Mouse (Mus musculus): ENCODE measurements around the gene Zfp866.

The Zfp866 gene

DNA sequence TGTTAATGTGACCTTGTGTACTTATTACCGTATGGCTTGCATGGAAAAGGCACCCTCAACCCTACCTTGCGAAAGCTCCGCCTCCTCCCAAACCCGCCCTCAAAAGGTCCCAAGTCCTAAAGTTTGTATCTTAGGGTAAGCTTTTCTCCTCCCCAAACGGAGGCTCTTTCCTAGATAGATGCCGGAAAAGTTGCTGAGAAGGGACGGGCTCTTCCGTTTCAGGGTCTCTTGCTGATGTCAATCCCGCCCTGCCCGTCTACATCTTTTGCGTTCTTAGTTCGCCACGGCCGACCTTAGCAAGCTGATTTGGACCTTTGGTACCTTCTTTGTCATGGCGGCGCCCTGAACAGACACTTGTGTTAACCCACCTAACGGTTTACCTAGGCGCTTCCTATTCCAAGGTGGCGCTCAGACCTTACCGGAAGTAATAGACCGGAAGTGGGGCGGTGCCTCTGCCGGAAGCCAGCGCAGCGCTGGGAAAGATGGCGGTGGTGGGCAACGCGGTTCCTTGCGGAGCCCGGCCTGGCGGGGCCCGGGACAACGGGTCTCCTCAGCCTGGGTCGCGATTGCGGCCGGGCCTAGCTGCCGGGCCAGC is at the start of gene Zfp866, which contains the start of gene Atp13a1:
Gene Zfp866, minus strand, starts transcription at position 406 of the 595 bp plus-strand sequence.
Gene Atp13a1, plus strand, starts transcription at position 391 of the 595 bp plus-strand sequence.
- DNase-seq: peak; percentile 98

GRCm38 (mm10) chr8:69837057-69837682 is 46.2 kb upstream of the Zfp866 start:
- no peak for DNase-seq

DNA sequence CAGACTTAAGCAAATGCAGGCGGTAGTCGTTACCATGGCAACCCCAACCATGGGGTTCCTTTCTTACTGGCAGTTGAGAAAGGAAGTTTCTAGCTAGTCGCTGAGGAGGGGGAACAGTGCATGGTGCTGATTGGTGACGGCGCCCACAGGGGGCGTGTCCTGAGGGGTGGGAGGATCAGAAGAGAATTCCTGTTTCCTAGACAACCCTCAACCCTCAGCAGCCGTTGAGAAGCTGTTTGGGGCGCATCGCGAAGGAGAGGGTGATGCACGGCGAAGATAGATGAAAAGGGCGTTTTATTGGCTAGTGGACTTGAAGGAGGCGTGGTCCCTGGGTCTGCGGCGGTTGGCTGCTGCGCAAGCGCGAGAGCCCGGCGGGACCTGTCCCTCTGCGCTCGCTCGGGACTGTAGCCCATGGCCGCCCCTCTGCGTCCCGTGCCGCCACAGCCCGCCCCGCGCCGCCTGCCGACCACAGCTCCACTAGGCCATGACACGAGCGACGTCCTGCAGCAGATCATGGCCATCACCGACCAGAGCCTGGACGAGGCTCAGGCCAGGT is 41.4 kb upstream of the Zfp866 start, which contains the start of gene Pbx4:
Gene Pbx4, plus strand, starts transcription at position 194 of the 556 bp plus-strand sequence.
- peak; percentile 99 for DNase-seq

- DNase-seq: no peak
Measured at GRCm38 (mm10) chr8:69826371-69826770, 35.4 kb upstream of the Zfp866 start.

DNA sequence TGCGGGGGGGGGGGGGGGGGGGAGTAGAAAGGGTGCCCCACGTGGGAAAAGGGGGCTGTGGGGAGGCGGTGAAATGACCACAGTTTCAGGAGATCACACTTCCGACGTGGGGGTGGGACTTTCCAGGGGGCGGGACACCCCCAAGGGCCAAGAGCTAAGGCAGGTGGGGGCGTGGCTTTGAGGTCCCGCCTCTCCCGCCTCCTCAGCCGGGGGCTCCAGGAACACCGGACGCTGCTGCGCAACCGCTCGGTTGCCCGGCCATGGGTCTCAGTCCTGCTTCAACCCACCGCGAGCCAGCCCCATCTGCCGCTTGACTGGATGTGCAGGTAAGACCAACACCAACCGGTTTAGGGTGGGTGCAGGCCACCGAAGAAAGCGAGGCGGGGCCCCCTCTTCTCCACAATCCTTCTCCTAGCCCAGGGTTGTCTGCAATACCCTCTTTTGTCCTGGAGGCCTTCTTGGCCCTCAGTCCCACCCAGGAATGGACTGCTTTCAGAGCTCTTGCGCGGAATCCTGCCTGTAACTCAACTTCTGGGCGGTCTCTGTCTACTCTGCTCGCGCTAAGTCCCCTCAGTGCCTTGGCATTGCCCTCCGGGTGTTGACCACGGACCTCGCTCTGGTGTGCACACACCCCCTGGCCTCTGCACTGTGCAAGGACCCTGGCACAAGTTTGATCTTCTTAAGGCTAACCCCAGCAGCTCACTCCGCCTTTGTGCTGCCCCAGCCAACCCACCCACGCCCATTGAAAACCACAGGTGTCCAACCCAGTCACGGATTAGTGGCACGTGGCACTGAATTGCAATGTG is 31.6 kb upstream of the Zfp866 start, which contains the start of gene Lpar2:
Gene Lpar2, plus strand, starts transcription at position 44 of the 806 bp plus-strand sequence.
- DNase-seq: peak; percentile 94

GRCm38 (mm10) chr8:69821971-69822385 is 31.0 kb upstream of the Zfp866 start:
- no peak for DNase-seq

DNA sequence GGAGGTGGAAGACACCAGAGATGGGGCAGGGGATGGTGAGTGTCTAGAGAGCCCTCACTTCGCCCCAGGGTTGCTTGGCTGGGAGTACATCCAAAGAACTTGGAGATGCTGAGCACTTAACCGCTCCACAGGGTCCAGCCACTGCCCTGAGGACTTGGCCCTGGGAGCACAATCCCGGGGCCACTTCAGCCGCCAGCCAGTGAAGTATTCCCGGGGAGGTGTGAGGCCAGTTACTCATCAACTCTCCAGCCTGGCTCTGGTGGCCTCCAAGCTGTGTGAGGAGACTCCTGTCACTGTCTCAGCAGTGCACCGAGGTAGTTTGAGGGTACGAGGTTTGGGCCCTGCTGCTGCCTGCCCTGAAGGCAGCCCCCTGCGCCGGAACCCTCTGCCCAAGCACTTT is 29.5 kb upstream of the Zfp866 start:
- DNase-seq: no peak

- no peak for DNase-seq
Measured at GRCm38 (mm10) chr8:69815396-69815795, 24.4 kb upstream of the Zfp866 start.

GRCm38 (mm10) chr8:69814881-69815280 is 23.9 kb upstream of the Zfp866 start:
- DNase-seq: no peak

DNA sequence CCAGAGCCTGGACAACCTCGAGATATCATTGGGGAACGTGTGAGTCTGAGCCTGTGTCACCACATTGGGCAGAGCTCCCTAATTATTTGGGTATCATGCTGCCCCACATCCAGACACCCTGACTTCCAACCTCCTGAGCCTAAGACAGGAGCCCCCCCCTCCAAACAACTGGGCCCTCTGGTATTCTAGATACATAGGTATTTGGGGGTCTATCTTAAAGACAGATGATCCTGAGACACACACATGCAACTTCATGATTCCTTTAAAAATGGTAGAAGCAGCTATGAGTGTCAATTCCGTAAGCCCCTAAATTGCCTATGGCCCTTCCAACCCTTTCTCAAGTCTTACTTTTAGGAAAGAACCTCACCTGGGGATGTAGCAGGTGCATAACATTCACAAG is 18.8 kb upstream of the Zfp866 start:
- DNase-seq: peak; percentile 83

DNA sequence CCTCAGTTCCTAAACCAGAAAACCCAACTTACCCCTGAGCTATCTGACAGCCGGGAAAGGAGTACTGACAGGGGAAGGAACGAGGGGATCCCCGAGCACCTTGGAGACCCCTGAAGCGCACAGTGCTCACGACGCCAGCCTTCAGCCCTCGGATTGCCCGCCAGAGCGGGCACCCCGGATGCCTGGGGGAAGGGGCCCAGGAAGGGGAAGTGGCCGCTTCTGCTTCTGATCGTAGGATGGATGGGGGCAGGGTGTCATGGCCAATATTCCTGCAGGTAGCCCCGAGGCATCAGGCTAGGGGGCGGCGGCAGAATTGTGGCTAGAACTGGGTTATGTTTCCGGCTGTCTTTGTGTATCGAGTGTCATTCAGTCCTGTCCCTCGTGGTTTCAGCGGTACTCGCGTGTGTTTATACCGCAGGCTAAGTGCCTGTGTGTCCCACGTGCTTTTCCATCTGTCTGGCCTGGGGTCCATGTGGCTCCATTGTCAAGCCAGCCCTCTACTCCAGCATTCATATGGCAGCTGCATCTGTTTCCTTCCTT is 18.0 kb upstream of the Zfp866 start:
- peak; percentile 95 for DNase-seq

GRCm38 (mm10) chr8:69808094-69808863 is 17.3 kb upstream of the Zfp866 start, which contains the start of gene Gmip:
Gene Gmip, plus strand, starts transcription at chr8:69808679.
- DNase-seq: peak; percentile 99

- DNase-seq: peak; percentile 90
Measured at GRCm38 (mm10) chr8:69807236-69807635, 16.3 kb upstream of the Zfp866 start.

- DNase-seq: peak; percentile 87
Measured at GRCm38 (mm10) chr8:69805491-69805890, 14.5 kb upstream of the Zfp866 start.

GRCm38 (mm10) chr8:69805086-69805485 is 14.1 kb upstream of the Zfp866 start:
- DNase-seq: no peak

DNA sequence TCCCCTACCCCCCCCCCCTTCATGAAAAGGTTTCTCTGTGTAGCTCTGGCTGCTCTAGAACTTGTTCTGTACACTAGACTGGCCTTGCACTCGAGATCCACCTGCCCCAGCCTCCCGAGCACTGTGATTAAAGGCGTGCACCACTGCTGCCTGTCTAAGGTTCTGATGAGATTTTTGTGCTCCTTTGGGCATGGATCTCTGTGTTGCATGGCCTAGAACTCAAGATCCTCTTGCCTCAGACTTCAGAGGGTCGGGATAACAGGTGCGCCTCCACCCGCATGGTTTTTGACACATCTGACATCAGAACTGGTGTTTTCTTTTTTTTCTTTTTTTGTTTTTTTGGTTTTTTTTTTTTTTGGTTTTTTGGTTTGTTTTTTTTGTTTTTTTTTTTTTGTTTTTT is 13.6 kb upstream of the Zfp866 start:
- peak; percentile 56 for DNase-seq

DNA sequence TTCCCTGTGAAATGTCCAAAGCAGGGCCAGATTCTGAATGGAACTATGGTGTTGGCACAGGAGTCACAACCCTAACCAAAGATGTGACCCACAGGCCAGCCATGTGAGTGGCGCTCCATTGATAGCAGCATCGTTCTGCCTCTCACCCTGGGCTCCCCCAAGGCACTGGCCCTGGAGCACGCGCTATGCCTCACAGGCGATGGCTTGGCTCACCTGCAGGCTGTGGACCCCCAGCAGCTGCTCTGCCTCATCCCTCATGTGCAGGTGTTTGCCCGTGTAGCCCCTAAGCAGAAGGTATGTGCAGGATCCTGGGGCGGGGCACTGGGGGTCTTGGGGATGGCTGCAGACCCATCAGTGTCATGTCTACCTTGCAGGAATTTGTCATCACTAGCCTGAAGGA is 12.4 kb upstream of the Zfp866 start:
- peak; percentile 85 for DNase-seq

GRCm38 (mm10) chr8:69802216-69802615 is 11.2 kb upstream of the Zfp866 start:
- DNase-seq: peak; percentile 77

- no peak for DNase-seq
Measured at GRCm38 (mm10) chr8:69801796-69802195, 10.8 kb upstream of the Zfp866 start.

DNA sequence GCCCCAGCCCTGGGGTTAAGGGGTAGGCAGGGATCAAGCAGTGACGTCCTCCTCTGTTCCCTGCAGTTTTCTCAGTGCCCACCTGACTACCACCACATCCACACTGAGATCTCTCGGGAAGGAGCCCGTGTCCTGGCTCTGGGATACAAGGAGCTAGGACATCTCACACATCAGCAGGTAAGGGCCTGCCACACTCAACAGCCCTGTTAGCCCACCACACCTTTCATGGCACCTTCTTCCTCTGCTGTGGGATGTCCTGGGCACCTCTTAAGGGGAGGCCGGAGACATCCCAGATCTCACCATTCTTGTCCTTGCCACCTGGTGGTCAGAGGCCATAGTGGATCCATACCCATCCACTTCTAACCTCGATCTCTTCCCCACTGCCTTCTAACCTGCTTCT is 9.0 kb upstream of the Zfp866 start:
- peak; percentile 78 for DNase-seq

- DNase-seq: peak; percentile 81
Measured at GRCm38 (mm10) chr8:69799261-69799660, 8.3 kb upstream of the Zfp866 start.

DNA sequence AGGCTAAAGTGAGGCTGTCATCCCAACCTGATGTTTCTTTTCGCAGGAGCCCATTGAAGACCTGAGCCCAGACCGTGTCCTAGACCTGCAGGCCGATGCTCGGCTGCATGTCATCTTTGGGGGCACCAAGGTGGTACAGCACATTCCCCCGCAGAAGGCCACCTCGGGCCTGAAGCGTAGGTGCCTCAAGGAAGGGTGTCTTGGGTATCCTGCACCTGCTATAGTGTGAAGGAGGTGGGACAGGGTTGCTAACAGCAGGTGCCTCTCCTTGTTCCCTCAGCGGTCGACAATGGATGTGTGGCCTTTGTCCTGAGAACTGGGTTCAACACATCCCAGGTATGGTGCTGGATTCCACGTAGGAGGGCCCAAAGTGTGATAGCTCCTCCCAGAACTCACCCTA is 6.7 kb upstream of the Zfp866 start:
- DNase-seq: peak; percentile 70
